Mouse (Mus musculus) kidney, postnatal 0 days (tissue): ENCODE data around the gene Rbfox2. TPM values are rescaled to one million over a fixed set of nuclear protein-coding genes. Genes with fewer than 3 reads are reported as not detected.

ENCODE experiments used
- ATAC-seq: fragments of 200-750 bp; cut with Nextera tagmentation; replicated peaks from 2 replicates; pipeline ENCODE4 v1.8.0; 2017; ENCODE audit warnings: low read depth, moderate number of reproducible peaks, moderate TSS enrichment, moderate library complexity; ENCODE audit not compliant: low FRiP score
- DNase-seq: peaks from one replicate; pipeline ENCODE4 v3.0.0-alpha.2; 2016; ENCODE audit warnings: low spot score
- H3K27ac ChIP-seq: fragments of 300-500 bp; sonication (generic); 2 replicates; pipeline ENCODE4 v1.5.1; 2014; ENCODE audit warnings: mild to moderate bottlenecking
- H3K27me3 ChIP-seq: fragments of 300-500 bp; sonication (generic); 2 replicates; pipeline ENCODE4 v1.6.1; 2014; ENCODE audit warnings: low read length, mixed read lengths; ENCODE audit not compliant: insufficient read depth
- H3K36me3 ChIP-seq: fragments of 300-500 bp; sonication (generic); 2 replicates; pipeline ENCODE4 v1.6.1; 2014; ENCODE audit warnings: low read length, mixed read lengths; ENCODE audit not compliant: insufficient read depth
- H3K4me1 ChIP-seq: fragments of 300-500 bp; sonication (generic); replicated peaks from 2 replicates; pipeline ENCODE4 v1.6.1; 2014; ENCODE audit warnings: antibody characterized with exemption, low read length, mixed read lengths; ENCODE audit not compliant: insufficient read depth
- H3K4me2 ChIP-seq: fragments of 300-500 bp; sonication (generic); 2 replicates; pipeline ENCODE4 v1.6.1; 2014; ENCODE audit warnings: mild to moderate bottlenecking, low read length, moderate library complexity, mixed read lengths
- H3K4me3 ChIP-seq: fragments of 300-500 bp; sonication (generic); replicated peaks from 2 replicates; pipeline ENCODE4 v1.5.1; 2014; ENCODE audit warnings: low read depth, low read length
- H3K9ac ChIP-seq: fragments of 300-500 bp; sonication (generic); 2 replicates; pipeline ENCODE4 v1.6.1; 2014; ENCODE audit warnings: low read depth, low read length
- H3K9me3 ChIP-seq: fragments of 300-500 bp; sonication (generic); replicated peaks from 2 replicates; pipeline ENCODE4 v1.6.1; 2016; ENCODE audit warnings: low read length, inconsistent platforms, mixed read lengths
- CTCF ChIP-seq: IDR thresholded peaks from 2 replicates; pipeline ENCODE4 v1.5.1; 2016; ENCODE audit warnings: antibody characterized with exemption, low read depth, mild to moderate bottlenecking, moderate library complexity
- whole genome bisulfite sequencing: fragments of 180-500 bp; shearing (Covaris S2); extraction: QIAGEN DNeasy Blood & Tissue Kit; methylation state at CpG from one replicate; pipeline ENCODE4 v1.1.7; 2014; 5-methylcytosine and 5-hydroxymethylcytosine counted together
- polyA plus RNA-seq: library from polyadenylated mRNA; unstranded; fragments of >200 nt; fragmentation: Nextera tagmentation; extraction: Ambion mirVana; gene quantifications from 2 replicates; pipeline ENCODE4 v1.2.1, GENCODE M21; 2015

The Rbfox2 gene
- polyA plus RNA-seq, 1 experiment from 2014 or later = 22.7 TPM

- ATAC-seq = no peak
- H3K4me1 ChIP-seq = no peaks in the 10 kb centered on the region; the same call in 1 of the 2 replicates
- no peak overlapping the region for H3K9ac ChIP-seq
- H3K9me3 ChIP-seq = no peaks in the 10 kb centered on the region
- 78% methylated on average over 3 of the region's 3 CpGs for WGBS
- no peak for TF ChIP-seq CTCF
- no peak overlapping the region for H3K27ac ChIP-seq
- no peaks in the 10 kb centered on the region for H3K27me3 ChIP-seq
- DNase-seq = no peak
- H3K36me3 ChIP-seq = peaks cover 28% of the 10 kb centered on the region; the same call in 1 of the 2 replicates
- H3K4me2 ChIP-seq = no peak overlapping the region
- no peak overlapping the region for H3K4me3 ChIP-seq
Measured at GRCm38 (mm10) chr15:77078786-77079185, 228.0 kb downstream of the Rbfox2 start.

- H3K36me3 ChIP-seq = peaks cover 28% of the 10 kb centered on the region; the same call in 1 of the 2 replicates
- H3K9me3 ChIP-seq = no peaks in the 10 kb centered on the region
- no peak for TF ChIP-seq CTCF
- no peak for DNase-seq
- WGBS = 87% methylated on average over 9 of the region's 9 CpGs
- no peak overlapping the region for H3K27ac ChIP-seq
- no peak overlapping the region for H3K4me3 ChIP-seq
- H3K4me2 ChIP-seq = no peak overlapping the region
- H3K4me1 ChIP-seq = no peaks in the 10 kb centered on the region; the same call in 1 of the 2 replicates
- H3K27me3 ChIP-seq = no peaks in the 10 kb centered on the region
- no peak overlapping the region for H3K9ac ChIP-seq
- ATAC-seq = no peak
Measured at GRCm38 (mm10) chr15:77077906-77078305, 228.9 kb downstream of the Rbfox2 start.

- Histone ChIP-seq H3K4me1 (peaks cover 4% of the 10 kb centered on the region; the same call in 1 of the 2 replicates), H3K9me3 (no peaks in the 10 kb centered on the region), H3K36me3 (peaks cover 24% of the 10 kb centered on the region; the same call in 1 of the 2 replicates), H3K27ac (no peak overlapping the region), H3K4me2 (no peak overlapping the region), H3K4me3 (no peak overlapping the region), H3K27me3 (no peaks in the 10 kb centered on the region), H3K9ac (no peak overlapping the region)
- ATAC-seq (no peak), DNase-seq (no peak)
- TF ChIP-seq CTCF = no peak
- 85% methylated on average over 3 of the region's 3 CpGs for whole genome bisulfite sequencing
Measured at GRCm38 (mm10) chr15:77076523-77076922, 230.3 kb downstream of the Rbfox2 start.

GRCm38 (mm10) chr15:77072556-77073163 lies 234.1 kb downstream of the Rbfox2 start:
- no peaks in the 10 kb centered on the region for H3K27me3 ChIP-seq
- no peak overlapping the region for H3K27ac ChIP-seq
- 77% methylated on average over 4 of the region's 4 CpGs for WGBS
- 0 out of 2 replicates have a peak, but pooled peaks cover 7% of the 10 kb centered on the region for H3K4me1 ChIP-seq
- DNase-seq (no peak), ATAC-seq (no peak)
- H3K9me3 ChIP-seq = no peaks in the 10 kb centered on the region
- no peak for TF ChIP-seq CTCF
- H3K4me2 ChIP-seq = no peak overlapping the region
- no peak overlapping the region for H3K9ac ChIP-seq
- no peak overlapping the region for H3K4me3 ChIP-seq
- peaks cover 10% of the 10 kb centered on the region; the same call in 1 of the 2 replicates for H3K36me3 ChIP-seq

GRCm38 (mm10) chr15:77071501-77071900 lies 235.3 kb downstream of the Rbfox2 start:
- H3K4me3 ChIP-seq = no peak overlapping the region
- H3K36me3 ChIP-seq = 0 out of 2 replicates have a peak, but pooled peaks cover under 1% of the 10 kb centered on the region
- DNase-seq = peak; percentile 40
- no peak overlapping the region for H3K9ac ChIP-seq
- TF ChIP-seq CTCF = peak; percentile 63
- ATAC-seq = peak; percentile 67; the same call in 1 of the 2 replicates
- H3K27me3 ChIP-seq = no peaks in the 10 kb centered on the region
- H3K27ac ChIP-seq = no peak overlapping the region
- H3K4me2 ChIP-seq = peak overlapping the region; percentile 10; the same call in 1 of the 2 replicates
- WGBS = 22% methylated on average over 10 of the region's 10 CpGs
- no peaks in the 10 kb centered on the region for H3K9me3 ChIP-seq
- 0 out of 2 replicates have a peak, but pooled peaks cover 7% of the 10 kb centered on the region for H3K4me1 ChIP-seq

- ATAC-seq (no peak), DNase-seq (no peak)
- TF ChIP-seq CTCF = no peak
- Histone ChIP-seq H3K4me2 (no peak overlapping the region), H3K4me3 (no peak overlapping the region), H3K27me3 (no peaks in the 10 kb centered on the region), H3K4me1 (0 out of 2 replicates have a peak, but pooled peaks cover 7% of the 10 kb centered on the region), H3K9ac (no peak overlapping the region), H3K36me3 (no peaks in the 10 kb centered on the region), H3K9me3 (no peaks in the 10 kb centered on the region), H3K27ac (no peak overlapping the region)
- 86% methylated on average over 11 of the region's 11 CpGs for WGBS
Measured at GRCm38 (mm10) chr15:77070745-77071268, 236.0 kb downstream of the Rbfox2 start.
